Mouse (Mus musculus) testis, adult 2 months (tissue): ENCODE measurements at regions not wholly inside any gene's neighbourhood (a gene's known extent, or its start where the extent isn't known, plus 50 kb on each side); places are given as distances from the start of the nearest gene placed in this dataset.

Experiments used
- H3K27ac ChIP-seq: fragments of 200-500 bp; 2 replicates; pipeline ENCODE4 v1.5.1; 2012; ENCODE audit warnings: low read depth, low read length; ENCODE audit not compliant: control insufficient read depth, insufficient read depth
- H3K27me3 ChIP-seq: fragments of 200-500 bp; 2 replicates; pipeline ENCODE4 v1.6.1; 2012; ENCODE audit warnings: mild to moderate bottlenecking, low read length, moderate library complexity; ENCODE audit not compliant: control insufficient read depth, insufficient read depth
- H3K36me3 ChIP-seq: fragments of 200-500 bp; 2 replicates; pipeline ENCODE4 v1.6.1; 2012; ENCODE audit warnings: mild to moderate bottlenecking, low read length; ENCODE audit not compliant: control insufficient read depth, insufficient read depth
- H3K4me1 ChIP-seq: fragments of 200-500 bp; 2 replicates; pipeline ENCODE4 v1.6.1; 2012; ENCODE audit warnings: low read length; ENCODE audit not compliant: control insufficient read depth, insufficient read depth
- H3K4me3 ChIP-seq: fragments of 200-500 bp; 2 replicates; pipeline ENCODE4 v1.5.1; 2012; ENCODE audit warnings: low read depth, mild to moderate bottlenecking, low read length, moderate library complexity, mixed read lengths; ENCODE audit not compliant: control insufficient read depth
- CTCF ChIP-seq: fragments of 200-500 bp; IDR thresholded peaks from 2 replicates; pipeline ENCODE4 v1.5.1; 2012; ENCODE audit warnings: low read depth, mild to moderate bottlenecking, inconsistent platforms, low read length, moderate library complexity; ENCODE audit not compliant: control insufficient read depth, insufficient read depth, insufficient replicate concordance
- POLR2A ChIP-seq: fragments of 200-500 bp; IDR thresholded peaks from 2 replicates; pipeline ENCODE4 v1.6.1; 2012; ENCODE audit warnings: low read depth, mild to moderate bottlenecking, inconsistent platforms, low read length, moderate library complexity; ENCODE audit not compliant: control insufficient read depth

DNA sequence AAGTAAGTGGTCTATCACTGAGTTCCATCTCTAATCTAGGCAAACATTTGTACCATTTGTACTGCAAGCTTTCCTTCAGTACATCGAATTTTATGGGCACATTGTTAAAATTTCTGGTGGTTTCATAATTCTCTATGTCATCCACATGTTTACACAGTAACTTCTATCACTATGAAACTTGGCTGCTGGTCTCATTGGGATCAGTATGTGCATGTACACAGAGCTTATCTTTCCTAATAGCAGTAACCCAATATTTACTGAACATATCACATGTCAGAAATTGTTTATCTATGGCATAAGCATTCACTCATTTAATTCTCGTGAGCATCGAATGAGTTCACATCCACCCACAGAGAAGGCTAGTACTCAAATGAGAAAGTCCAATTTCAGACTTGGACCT lies 1042.3 kb downstream of the Car8 start:
- H3K36me3 ChIP-seq: no peaks in the 10 kb centered on the region
- no peak for TF ChIP-seq CTCF
- TF ChIP-seq POLR2A: no peak
- H3K27me3 ChIP-seq: no peaks in the 10 kb centered on the region
- H3K4me3 ChIP-seq: no peak overlapping the region
- no peaks in the 10 kb centered on the region for H3K4me1 ChIP-seq
- no peak overlapping the region for H3K27ac ChIP-seq

DNA sequence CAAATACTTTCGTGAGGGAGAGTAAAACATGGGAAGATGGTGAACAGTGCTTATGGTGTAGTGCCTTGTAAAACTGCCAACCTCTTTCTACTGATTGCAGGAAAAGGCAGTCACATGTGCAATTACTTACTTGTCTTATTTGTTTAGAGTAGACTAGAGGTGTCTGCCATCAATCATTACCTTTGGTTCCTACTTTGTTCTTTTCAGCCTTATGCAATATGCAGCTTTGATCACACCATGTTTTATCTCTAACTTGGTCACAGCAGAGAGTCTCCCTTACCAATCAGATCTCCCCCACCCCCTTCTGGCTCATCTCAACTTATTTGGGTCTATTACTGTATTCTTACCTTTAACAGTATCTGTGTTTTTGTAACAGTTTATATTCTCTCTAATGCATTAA lies 1043.2 kb downstream of the Car8 start:
- Histone ChIP-seq H3K36me3 (no peaks in the 10 kb centered on the region), H3K27ac (no peak overlapping the region), H3K4me3 (no peak overlapping the region), H3K4me1 (no peaks in the 10 kb centered on the region), H3K27me3 (no peaks in the 10 kb centered on the region)
- TF ChIP-seq POLR2A: no peak
- TF ChIP-seq CTCF: no peak

DNA sequence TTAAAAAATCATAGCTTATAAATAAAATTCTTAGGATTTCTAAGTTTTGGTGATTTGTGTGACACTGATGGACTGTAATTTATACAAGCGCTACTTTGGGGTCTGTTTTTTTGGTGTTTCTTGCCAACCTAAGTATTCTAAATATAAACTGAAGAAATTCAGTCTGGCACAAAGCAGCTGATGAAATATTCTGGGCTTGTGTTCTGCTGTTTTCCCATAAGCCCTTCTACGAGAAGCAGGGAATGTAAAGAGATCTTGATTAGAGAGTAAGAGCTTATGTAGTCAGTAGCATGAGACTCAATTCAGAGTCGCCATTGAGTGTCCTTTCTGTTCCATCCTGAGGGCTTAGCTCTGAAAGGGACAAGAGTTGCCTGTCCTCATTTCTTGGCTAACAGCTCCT lies 1046.9 kb downstream of the Car8 start:
- H3K27ac ChIP-seq: no peak overlapping the region
- no peaks in the 10 kb centered on the region for H3K4me1 ChIP-seq
- no peaks in the 10 kb centered on the region for H3K27me3 ChIP-seq
- no peaks in the 10 kb centered on the region for H3K36me3 ChIP-seq
- TF ChIP-seq CTCF (no peak), POLR2A (no peak)
- H3K4me3 ChIP-seq: no peak overlapping the region

DNA sequence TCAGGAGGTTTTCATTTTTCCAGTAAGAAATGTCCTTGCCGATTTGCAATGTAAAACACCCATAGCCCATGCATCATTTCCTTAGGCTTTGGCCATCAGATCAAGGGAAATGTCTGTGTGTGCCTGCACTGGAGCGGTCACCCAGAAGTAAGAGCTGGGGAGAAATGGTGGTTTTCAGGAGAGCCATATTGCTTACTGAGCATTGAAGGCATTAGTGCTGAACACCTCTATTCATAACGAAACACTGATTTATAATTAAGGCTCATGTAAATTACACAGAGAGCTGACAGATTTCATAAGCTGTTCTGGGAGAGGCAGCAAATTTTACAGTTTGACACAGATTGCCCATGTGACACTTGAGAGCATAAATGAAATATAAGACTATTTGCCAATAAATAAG lies 1047.6 kb downstream of the Car8 start:
- Histone ChIP-seq H3K27me3 (no peaks in the 10 kb centered on the region), H3K4me3 (no peak overlapping the region), H3K27ac (no peak overlapping the region), H3K4me1 (no peaks in the 10 kb centered on the region), H3K36me3 (no peaks in the 10 kb centered on the region)
- TF ChIP-seq POLR2A: no peak
- no peak for TF ChIP-seq CTCF

DNA sequence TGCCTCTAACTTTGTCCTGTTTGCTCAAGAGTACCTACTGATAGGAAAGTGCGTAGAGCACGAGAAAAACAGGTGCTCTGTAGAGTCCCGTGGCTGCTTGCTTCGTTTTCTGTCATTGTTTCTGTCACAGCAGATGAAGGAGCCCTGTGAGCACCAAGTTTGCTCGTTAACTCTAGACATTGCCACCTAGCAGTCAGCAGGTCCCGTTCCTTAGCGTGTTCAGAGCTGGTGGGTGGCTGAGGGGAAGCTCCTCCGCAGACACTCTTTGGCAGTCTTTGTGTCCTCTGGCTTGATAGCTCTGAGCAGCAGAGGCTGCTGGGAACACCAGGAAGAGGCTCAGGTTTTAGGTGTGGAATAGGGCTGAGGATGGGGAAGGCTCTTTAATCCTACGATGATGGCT lies 1063.8 kb downstream of the Car8 start:
- Histone ChIP-seq H3K4me3 (no peak overlapping the region), H3K27ac (no peak overlapping the region), H3K36me3 (no peaks in the 10 kb centered on the region), H3K27me3 (no peaks in the 10 kb centered on the region), H3K4me1 (no peaks in the 10 kb centered on the region)
- no peak for TF ChIP-seq CTCF
- no peak for TF ChIP-seq POLR2A

DNA sequence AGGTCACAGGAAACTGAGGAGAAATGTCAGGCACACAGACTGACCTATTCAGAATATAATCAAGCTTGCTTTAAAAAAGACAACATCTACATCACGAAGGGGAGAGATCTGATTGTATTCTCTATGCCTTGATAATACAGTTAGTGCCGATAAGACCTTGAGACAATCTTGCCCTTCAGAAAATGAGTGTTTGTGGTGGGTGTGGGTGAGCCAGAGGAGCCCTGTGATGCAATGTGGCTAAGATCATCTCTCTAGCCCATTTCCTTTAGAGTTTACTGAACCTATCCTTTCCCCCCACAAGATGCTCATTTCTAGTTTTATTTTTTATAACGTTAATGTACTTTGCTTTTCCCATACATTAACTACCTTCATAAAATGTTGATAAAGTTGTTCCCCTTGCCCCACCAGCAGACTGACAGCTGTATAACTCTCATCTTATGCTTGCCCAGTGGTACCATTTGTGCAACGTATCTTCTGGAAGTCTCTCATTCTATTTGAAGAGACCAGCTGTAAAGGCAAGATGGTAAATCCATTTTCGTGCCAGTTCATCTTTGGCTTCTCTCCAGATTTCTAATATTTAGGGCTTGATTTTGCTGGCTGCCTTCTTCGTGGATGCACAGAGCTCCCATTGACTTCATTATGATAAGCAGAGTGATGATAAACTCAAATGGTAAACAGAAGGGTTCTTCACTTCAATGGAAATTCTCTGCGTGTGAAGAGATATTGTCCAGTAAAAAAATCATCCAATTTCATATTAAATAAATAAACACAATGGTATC lies 1066.1 kb downstream of the Car8 start:
- Histone ChIP-seq H3K27ac (no peak overlapping the region), H3K27me3 (no peaks in the 10 kb centered on the region)
- TF ChIP-seq CTCF (no peak), POLR2A (no peak)

DNA sequence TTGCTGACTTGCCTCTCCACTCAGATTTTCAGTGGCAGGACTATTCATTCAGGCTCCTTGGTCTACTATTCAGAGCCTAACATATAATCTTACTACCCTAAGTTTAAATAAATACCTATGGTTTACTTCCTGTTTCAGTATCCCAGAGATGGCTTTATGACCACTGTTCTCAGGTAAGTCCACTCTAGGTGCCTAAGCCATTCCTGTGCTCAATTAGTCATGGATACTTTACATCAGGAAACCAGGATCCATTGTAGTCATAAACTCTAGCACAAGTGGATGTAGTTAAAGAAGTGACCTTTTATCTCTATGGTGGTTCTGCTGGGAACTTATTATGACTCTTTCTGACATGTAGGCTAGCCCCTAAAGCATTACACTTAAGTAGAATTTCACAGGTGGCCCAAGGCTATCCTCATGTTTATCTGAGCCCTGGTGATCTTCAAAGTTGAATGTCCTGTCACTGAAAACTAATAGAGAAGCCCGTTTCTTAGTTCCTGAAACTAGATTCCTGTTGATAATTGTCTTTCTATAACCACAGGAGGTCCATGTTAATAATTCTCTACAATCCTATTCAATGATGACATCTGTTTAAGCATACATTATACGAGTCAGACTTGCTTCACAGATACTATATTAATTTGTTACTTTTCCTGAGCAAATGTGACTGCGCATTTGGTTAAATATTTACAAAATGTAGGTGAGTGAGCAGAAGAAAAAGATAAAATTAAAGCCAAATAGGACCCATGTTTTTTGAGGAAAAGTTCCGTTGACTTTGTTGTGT lies 1067.0 kb downstream of the Car8 start:
- Histone ChIP-seq H3K27me3 (no peaks in the 10 kb centered on the region), H3K27ac (no peak overlapping the region), H3K4me1 (no peaks in the 10 kb centered on the region), H3K4me3 (no peak overlapping the region), H3K36me3 (no peaks in the 10 kb centered on the region)
- TF ChIP-seq CTCF: no peak
- no peak for TF ChIP-seq POLR2A

More for the DNA sequence above, 1066.1 kb downstream of the Car8 start:
- Histone ChIP-seq H3K36me3 (no peaks in the 10 kb centered on the region), H3K4me3 (no peak overlapping the region), H3K4me1 (no peaks in the 10 kb centered on the region)
